Mouse (Mus musculus): ENCODE data around the gene Rint1. TPM values are rescaled to one million over a fixed set of nuclear protein-coding genes. Genes with fewer than 3 reads are reported as not detected.

Rint1 gene
- polyA plus RNA-seq, 1 experiment, result 22.4 TPM

DNA sequence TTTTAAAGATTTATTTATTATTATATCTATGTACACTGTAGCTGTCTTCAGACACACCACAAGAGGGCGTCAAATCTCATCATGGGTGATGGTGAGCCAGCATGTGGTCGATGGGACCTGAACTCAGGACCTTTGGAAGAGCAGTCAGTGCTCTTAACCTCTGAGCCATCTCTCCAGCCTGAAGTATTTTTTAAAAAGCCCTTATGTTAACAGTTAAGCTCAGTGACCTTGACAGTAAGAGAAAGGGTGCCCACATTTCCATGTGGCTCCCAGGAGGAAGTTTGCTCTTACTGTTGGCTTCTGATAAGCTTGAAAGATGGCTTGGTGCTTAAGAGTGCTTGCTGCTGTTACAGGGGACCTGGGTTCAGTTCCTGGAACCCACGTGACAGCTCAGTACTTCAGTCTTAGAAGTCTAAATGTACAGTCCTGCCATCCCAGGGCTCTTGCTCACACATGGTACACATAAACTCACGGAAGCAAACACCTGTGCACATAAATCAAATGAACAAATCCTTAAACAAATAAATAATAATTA lies 1.6 kb downstream of the Rint1 start:
- no peak for DNase-seq
- no peak overlapping the region for H3K27ac ChIP-seq (ENCODE audit: insufficient read depth, low read length)
- no peak for TF ChIP-seq CTCF (IDR thresholded peaks at IDR 0.05; ENCODE audit: borderline replicate concordance, insufficient read depth, low read depth, low read length)
- no peak for TF ChIP-seq POLR2A (IDR thresholded peaks at IDR 0.05; ENCODE audit: borderline replicate concordance, insufficient read depth, low read length)
- no peak overlapping the region for H3K4me3 ChIP-seq (replicated peaks; ENCODE audit: insufficient read depth, low read depth, low read length)
- peaks cover 2% of the 10 kb centered on the region; the same call in 1 of the 2 replicates for H3K4me1 ChIP-seq (ENCODE audit: control insufficient read depth, insufficient read depth, low read length)
- H3K27me3 ChIP-seq (ENCODE audit: control insufficient read depth, insufficient read depth, low read length), result no peaks in the 10 kb centered on the region; the same call in 1 of the 2 replicates
- WGBS, result 85% methylated on average over 4 of the region's 4 CpGs

DNA sequence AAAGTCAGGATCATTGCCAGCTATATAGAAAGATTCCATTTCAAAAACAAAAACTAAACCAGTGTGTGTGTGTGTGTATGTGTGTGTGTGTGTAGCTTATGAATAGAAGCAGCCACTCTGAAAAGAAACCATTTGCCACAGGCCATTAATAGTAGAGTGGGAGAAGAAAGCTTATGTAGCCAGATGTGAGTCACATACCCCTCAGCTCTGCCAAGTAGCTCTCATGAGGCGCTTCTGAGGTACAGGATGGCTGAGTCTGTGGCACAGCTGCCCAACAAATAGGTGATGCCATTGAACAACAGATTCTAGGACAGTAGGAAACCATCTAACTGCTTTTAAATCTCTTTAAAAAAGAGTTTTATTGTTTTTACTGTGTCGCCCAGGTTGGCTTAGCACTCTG lies 5.2 kb downstream of the Rint1 start:
- no peaks in the 10 kb centered on the region; the same call in 1 of the 2 replicates for H3K4me1 ChIP-seq (ENCODE audit: control insufficient read depth, insufficient read depth, low read length)
- H3K4me3 ChIP-seq (replicated peaks; ENCODE audit: insufficient read depth, low read depth, low read length), result no peak overlapping the region
- H3K27me3 ChIP-seq (ENCODE audit: control insufficient read depth, insufficient read depth, low read length), result no peaks in the 10 kb centered on the region; the same call in 1 of the 2 replicates
- TF ChIP-seq POLR2A (IDR thresholded peaks at IDR 0.05; ENCODE audit: borderline replicate concordance, insufficient read depth, low read length), result no peak
- TF ChIP-seq CTCF (IDR thresholded peaks at IDR 0.05; ENCODE audit: borderline replicate concordance, insufficient read depth, low read depth, low read length), result no peak
- WGBS, result 84% methylated on average over 2 of the region's 2 CpGs
- no peak overlapping the region for H3K27ac ChIP-seq (ENCODE audit: insufficient read depth, low read length)
- DNase-seq, result no peak

DNA sequence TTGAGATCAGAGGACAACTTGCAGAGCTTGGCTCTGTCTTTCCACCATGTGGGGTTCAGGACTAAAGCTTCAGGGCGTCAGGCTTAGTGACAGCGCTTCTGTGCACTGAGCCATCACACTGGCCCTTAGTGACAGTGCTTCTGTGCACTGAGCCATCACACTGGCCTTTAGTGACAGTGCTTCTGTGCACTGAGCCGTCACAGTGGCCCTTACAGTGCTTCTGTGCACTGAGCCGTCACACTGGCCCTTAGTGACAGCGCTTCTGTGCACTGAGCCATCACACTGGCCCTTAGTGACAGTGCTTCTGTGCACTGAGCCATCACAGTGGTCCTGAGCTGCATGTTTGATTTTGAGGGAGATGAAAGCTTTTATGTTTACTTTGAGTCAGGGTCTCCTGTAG lies 27.3 kb downstream of the Rint1 start:
- H3K27me3 ChIP-seq (ENCODE audit: control insufficient read depth, insufficient read depth, low read length), result no peaks in the 10 kb centered on the region
- H3K27ac ChIP-seq (ENCODE audit: insufficient read depth, low read length), result no peak overlapping the region
- no peaks in the 10 kb centered on the region for H3K4me1 ChIP-seq (ENCODE audit: control insufficient read depth, insufficient read depth, low read length)
- H3K4me3 ChIP-seq (replicated peaks; ENCODE audit: insufficient read depth, low read depth, low read length), result no peak overlapping the region
- TF ChIP-seq POLR2A (IDR thresholded peaks at IDR 0.05; ENCODE audit: borderline replicate concordance, insufficient read depth, low read length) (no peak), CTCF (IDR thresholded peaks at IDR 0.05; ENCODE audit: borderline replicate concordance, insufficient read depth, low read depth, low read length) (no peak)
- 39% methylated on average over 5 of the region's 5 CpGs for WGBS
- DNase-seq, result no peak

DNA sequence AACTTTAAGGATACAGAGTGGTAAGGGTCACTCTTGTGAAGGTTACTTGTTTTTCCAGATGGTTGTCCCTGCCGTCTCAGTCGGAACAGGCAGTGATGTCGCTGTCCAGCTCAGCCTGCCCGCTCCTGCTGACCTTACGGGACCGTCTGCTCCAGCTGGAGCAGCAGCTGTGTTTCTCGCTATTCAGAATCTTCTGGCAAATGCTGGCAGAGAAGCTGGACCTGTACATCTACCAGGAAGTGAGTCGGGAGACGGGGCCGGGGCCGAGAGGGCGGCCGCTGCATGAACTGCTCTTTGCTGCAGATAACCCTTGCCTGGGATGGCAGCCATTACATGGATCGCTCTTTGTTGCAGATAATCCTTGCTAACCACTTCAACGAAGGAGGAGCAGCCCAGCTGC lies 29.2 kb downstream of the Rint1 start:
- no peak for DNase-seq
- no peaks in the 10 kb centered on the region for H3K4me1 ChIP-seq (ENCODE audit: control insufficient read depth, insufficient read depth, low read length)
- no peak for TF ChIP-seq CTCF (IDR thresholded peaks at IDR 0.05; ENCODE audit: borderline replicate concordance, insufficient read depth, low read depth, low read length)
- TF ChIP-seq POLR2A (IDR thresholded peaks at IDR 0.05; ENCODE audit: borderline replicate concordance, insufficient read depth, low read length), result no peak
- no peak overlapping the region for H3K27ac ChIP-seq (ENCODE audit: insufficient read depth, low read length)
- H3K4me3 ChIP-seq (replicated peaks; ENCODE audit: insufficient read depth, low read depth, low read length), result no peak overlapping the region
- no peaks in the 10 kb centered on the region for H3K27me3 ChIP-seq (ENCODE audit: control insufficient read depth, insufficient read depth, low read length)
- WGBS, result 86% methylated on average over 15 of the region's 15 CpGs

DNA sequence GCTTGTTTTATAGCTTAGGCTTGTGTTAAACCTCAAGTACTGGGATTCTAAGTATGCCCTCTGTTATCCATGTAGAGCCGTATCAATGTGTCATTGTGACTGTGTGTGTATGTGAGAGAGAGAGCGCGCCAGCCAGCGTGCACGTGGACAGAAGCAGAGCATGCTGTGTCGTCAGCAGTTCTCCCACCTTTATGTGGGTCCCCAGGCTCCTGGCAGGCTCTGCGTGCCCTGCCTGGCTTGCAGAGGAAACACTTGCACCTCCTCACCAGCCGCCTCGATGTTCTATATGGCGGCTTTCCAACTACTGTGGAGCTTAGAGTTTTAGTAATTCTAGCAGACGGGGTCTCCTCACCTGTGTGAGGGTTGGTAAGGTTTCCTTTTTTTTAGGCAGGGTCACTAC lies 34.8 kb downstream of the Rint1 start:
- TF ChIP-seq CTCF (IDR thresholded peaks at IDR 0.05; ENCODE audit: borderline replicate concordance, insufficient read depth, low read depth, low read length), result no peak
- TF ChIP-seq POLR2A (IDR thresholded peaks at IDR 0.05; ENCODE audit: borderline replicate concordance, insufficient read depth, low read length), result no peak
- WGBS, result 39% methylated on average over 11 of the region's 11 CpGs
- Histone ChIP-seq H3K27ac (ENCODE audit: insufficient read depth, low read length) (no peak overlapping the region), H3K4me1 (ENCODE audit: control insufficient read depth, insufficient read depth, low read length) (no peaks in the 10 kb centered on the region), H3K4me3 (replicated peaks; ENCODE audit: insufficient read depth, low read depth, low read length) (no peak overlapping the region), H3K27me3 (ENCODE audit: control insufficient read depth, insufficient read depth, low read length) (no peaks in the 10 kb centered on the region)
- no peak for DNase-seq

DNA sequence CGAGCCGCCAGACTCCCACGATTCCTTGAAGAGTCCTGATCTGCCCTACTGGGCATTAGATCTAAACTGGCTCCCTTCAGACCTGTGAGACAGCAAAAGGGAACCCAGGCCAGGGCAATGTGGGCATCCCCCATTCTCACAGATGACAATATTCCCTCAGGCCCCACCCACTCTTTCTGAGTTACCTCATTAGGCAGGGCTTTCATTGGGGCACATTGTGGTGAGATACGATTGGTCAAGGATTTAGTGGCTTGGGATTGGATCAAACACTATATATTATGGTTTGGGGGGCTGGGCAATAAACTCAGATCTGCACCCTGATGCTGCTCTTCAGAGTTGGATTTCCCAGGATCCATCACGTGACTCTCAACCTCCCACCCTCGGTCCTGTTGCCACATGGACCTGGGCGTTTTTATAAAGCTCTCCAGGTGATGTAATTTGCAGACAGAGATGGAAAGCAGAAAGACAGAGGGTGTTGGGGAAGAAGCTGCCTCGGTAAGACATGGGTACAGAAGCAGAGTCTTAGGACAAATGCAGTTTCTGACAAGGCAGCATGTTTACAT lies 36.7 kb downstream of the Rint1 start:
- no peak for TF ChIP-seq POLR2A (IDR thresholded peaks at IDR 0.05; ENCODE audit: borderline replicate concordance, insufficient read depth, low read length)
- Histone ChIP-seq H3K27me3 (ENCODE audit: control insufficient read depth, insufficient read depth, low read length) (no peaks in the 10 kb centered on the region), H3K4me3 (replicated peaks; ENCODE audit: insufficient read depth, low read depth, low read length) (no peak overlapping the region), H3K4me1 (ENCODE audit: control insufficient read depth, insufficient read depth, low read length) (no peaks in the 10 kb centered on the region), H3K27ac (ENCODE audit: insufficient read depth, low read length) (no peak overlapping the region)
- no peak for DNase-seq
- WGBS, result 77% methylated on average over 8 of the region's 8 CpGs

DNA sequence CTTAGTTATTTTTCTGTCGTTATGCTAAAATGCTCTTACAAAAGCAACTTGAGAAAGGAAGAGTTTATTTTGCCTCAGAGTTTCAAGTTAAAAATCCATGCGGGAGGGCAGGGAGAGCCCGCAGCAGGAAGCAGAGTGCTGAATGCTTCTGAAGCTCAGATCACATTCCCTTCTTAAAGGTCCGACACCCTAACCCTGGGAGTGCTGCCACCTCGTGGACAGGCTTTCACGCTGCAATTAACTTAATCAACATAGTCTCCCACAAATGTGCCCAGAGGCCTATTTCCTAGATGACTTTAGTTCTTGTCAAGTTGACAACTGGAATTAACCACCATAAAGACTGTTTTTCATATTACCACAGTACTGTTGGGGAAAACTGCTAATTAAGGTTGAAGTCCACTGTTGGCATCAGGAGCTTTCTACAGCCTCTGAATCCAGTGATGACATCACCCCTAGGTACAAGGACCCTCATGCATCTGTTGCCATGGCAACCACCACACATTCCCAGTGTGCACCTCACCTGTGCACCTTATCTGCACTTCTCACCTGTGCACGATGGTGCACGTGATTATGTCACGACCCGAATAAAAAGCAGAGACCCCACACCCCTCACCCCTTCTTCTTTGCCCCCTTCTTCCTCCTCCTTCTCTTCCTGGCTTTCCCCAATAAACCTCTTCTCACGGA lies 39.0 kb downstream of the Rint1 start:
- no peak overlapping the region for H3K27ac ChIP-seq (ENCODE audit: insufficient read depth, low read length)
- peak; percentile 42 to 51 for DNase-seq
- no peaks in the 10 kb centered on the region; the same call in 1 of the 2 replicates for H3K27me3 ChIP-seq (ENCODE audit: control insufficient read depth, insufficient read depth, low read length)
- H3K4me1 ChIP-seq (ENCODE audit: control insufficient read depth, insufficient read depth, low read length), result no peaks in the 10 kb centered on the region
- H3K4me3 ChIP-seq (replicated peaks; ENCODE audit: insufficient read depth, low read depth, low read length), result no peak overlapping the region
- TF ChIP-seq POLR2A (IDR thresholded peaks at IDR 0.05; ENCODE audit: borderline replicate concordance, insufficient read depth, low read length), result no peak
- TF ChIP-seq CTCF (IDR thresholded peaks at IDR 0.05; ENCODE audit: borderline replicate concordance, insufficient read depth, low read depth, low read length), result peak; percentile 71; the same call in 1 of the 2 replicates
- WGBS, result 35% methylated on average over 11 of the region's 11 CpGs

Measured in cerebellum, adult 2 months (tissue).